Mouse (Mus musculus) gastrocnemius, postnatal 4 days (tissue): ENCODE data around the gene Mpv17l2. TPM values are rescaled to one million over a fixed set of nuclear protein-coding genes. Genes with fewer than 3 reads are reported as not detected.
A peak's percentile ranks its signal among the peaks of the same experiment; 100 is the strongest.

Experiments
- DNase-seq, 2 experiments: peaks; one replicate each; pipeline ENCODE4 v3.0.0; 2021 to 2022; ENCODE audit warnings: low spot score in 2 of 2, mixed read lengths in 2 of 2
- total RNA-seq, 2 experiments: library from RNA; stranded (reverse); gene quantifications; 2 replicates each; pipeline ENCODE4 v1.2.3; 2021

The Mpv17l2 gene
- total RNA-seq, 2 experiments from 2014 or later = 27.0 to 27.4 TPM

- DNase-seq = no peak
Measured at GRCm38 (mm10) chr8:70791294-70791701, 30.6 kb upstream of the Mpv17l2 start.

DNA sequence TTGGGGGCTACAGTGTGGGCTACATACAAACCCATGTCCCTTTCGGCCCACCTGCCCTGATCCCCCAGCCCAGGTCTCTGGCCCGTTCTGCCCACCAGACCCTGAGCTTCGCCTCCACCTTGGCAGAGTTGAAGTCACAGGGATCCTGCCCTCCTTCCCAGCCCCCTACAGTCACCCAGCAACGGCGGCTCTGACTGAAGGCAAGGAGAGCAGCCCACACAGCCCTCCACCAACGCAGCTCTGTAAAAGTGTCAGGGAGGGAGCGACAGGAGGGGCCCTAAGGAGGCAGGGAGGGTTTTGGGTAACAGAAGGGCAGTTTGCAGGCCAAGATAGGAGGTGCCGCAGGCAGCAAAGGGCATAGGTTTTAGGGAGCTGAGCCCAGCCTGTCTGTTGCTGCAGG lies 30.1 kb upstream of the Mpv17l2 start:
- no peak for DNase-seq

DNA sequence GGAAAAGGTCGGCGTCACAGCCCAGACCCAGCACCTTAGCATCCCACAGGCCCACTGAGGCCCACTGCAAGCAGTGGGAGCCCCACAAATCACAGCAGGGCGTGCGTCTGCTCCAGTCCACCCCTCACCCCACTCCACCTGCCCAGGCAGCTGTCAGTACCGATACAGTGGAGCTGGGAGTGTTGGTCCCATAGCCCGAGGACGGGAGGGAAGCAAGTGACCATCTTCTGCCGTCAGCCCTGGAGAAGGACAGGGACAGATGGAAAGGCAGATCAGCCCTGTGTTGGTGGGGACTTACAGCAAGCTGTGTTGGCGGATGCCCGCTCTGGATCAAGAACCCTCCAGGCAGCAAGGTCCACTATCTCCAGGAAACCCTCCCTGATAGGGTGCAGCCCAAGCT lies 28.3 kb upstream of the Mpv17l2 start:
- no peak for DNase-seq

DNA sequence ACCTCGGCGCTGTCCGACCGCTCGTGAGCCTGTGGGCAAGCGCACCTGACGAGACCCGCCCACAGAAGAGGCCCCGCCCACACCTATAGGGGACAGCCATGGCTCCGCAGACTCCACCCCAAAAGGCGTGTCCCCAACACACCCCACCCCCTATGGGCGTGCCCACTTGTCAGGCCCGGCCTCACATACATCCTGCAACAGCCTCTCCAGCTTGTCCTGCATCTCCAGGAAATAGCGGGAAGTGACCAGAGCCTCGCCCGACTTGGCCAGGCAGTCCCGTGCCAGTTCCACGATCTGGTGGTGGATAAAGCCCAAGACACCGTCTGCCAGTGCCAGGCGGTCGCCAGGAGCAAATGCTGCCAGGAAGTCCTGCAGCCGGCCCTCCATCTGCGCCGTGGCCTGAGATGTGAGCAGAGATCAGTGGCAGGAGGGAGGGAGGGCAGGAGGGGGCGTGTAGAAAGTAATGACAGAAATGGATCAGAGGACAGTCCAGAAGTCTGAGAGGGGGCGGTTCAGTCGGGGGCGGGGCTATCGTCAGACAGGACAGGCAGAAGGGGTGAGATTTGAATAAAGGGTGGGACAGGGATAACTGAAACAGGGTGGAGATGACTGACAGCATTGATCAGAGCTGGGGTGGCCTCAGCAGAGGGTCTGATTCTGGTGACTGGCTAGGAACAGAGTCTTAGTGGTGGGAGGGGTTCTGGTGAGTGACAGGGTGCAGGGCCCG lies 27.4 kb upstream of the Mpv17l2 start:
- peak in 1 of 2 experiments; percentile 14 for DNase-seq

- DNase-seq = no peak
Measured at GRCm38 (mm10) chr8:70787051-70787445, 26.3 kb upstream of the Mpv17l2 start.

DNA sequence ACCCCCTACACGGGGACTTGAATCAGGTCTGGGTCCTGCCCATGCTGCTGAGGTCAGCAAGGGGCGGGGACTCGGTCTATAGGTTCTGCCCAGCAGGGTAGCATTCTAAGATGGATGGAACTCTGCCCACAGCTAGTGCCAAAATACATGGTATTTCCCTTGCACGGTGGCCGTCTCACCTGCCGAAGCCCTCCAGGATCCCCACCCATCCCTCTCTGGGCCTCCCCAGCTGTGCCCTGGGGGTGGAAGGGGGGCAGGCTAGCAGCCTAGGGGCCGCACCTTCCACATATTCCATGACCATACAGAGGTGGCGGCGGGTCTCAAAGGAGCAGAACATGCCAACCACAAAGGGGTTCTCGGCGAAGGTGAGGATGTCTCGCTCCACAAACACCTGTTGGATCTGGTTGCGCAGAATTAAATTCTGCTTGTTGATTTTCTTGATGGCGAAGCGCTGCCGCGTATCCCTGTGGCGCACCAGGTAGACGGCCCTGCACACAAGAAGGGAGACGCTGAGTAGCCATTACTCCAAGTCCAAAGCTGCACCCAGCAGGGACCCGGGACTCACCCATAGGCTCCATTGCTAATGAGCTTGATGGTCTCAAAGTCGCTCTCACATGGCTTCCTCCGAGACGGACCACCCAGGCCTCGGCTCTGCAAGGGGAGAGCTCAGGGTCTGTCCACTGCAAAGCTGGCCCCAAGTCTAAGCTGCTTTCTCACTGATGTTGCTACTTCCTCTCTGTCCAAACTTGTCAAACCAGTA lies 25.7 kb upstream of the Mpv17l2 start:
- DNase-seq = no peak

GRCm38 (mm10) chr8:70780093-70780492 lies 19.3 kb upstream of the Mpv17l2 start:
- DNase-seq = no peak

DNA sequence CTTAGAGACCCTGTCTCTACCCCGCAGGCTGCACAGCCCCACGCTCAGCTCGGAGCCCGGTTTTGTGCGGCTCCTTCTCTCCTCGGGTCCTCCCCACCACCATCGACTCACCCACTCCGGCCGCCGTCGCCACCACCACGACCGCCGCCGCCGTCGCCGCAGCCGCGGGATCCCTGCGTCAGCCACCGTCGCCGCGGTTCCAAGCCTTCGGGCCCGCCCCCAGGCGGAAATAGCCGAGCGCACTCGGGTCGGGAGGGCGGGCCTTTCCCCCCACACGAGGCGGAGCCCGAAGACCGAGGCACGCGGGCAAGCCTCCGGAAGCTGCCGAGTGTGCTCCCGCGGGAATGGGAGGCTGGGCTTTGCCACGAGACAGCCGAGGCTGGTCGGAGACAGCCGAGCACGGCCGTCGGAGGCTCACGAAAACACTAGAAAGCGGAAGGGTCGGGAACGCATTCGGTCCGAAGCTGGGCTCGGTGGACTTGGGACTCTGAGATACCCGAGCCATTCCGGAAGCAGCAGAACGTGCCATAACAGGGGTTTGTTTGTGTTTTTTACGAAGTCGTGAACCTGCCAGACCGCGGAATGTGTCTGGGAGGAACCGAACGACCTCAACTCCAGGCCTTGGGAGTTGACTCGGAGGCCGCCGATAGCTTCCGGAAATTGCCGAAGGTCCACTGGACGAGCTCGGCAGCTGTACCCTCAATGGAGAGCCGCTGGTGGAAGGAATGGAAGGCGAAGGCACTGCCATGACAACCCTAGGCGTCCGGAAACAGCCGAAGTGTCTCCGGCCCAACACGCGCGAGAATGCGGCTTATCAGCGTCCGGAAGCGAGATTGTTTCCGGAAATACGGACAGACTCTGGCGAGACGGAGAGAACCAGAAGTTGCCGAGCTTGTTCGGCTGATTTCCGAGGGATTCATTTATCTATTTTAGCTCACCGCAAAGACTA lies 16.0 kb upstream of the Mpv17l2 start, which contains the start of gene Pik3r2:
Gene Pik3r2 (minus strand): TSS at position 218 of the 949 bp plus-strand sequence.
- DNase-seq = peak; percentile 99

- peak in 1 of 2 experiments; percentile 37 for DNase-seq
Measured at GRCm38 (mm10) chr8:70775851-70776495, 15.2 kb upstream of the Mpv17l2 start.

- peak in 1 of 2 experiments; percentile 53 for DNase-seq
Measured at GRCm38 (mm10) chr8:70775227-70775626, 14.5 kb upstream of the Mpv17l2 start.

DNA sequence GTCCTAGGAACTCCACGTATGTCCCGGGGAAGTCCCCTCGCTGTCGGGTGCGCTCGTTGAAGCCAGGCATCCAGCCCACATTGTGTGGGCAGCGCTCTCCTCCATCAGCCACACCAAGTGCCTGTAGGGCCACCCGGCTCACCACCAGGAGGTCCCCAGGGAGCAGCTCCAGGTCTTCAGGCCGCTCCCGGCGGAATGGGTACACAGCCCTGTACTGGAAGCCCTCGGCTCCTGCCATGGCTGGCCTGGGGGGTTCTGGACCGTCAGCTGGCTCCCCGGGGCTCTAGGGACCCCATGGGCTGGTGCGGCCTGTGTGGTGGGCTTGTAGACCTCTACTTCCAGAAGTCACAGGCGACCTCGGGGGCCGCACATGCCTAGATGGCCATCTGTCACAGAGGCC lies 14.0 kb upstream of the Mpv17l2 start:
- DNase-seq = peak in 1 of 2 experiments; percentile 37

- peak; percentile 83 to 92 for DNase-seq
Measured at GRCm38 (mm10) chr8:70773833-70774232, 13.1 kb upstream of the Mpv17l2 start.

- peak in 1 of 2 experiments; percentile 37 for DNase-seq
Measured at GRCm38 (mm10) chr8:70773410-70773809, 12.7 kb upstream of the Mpv17l2 start.

DNA sequence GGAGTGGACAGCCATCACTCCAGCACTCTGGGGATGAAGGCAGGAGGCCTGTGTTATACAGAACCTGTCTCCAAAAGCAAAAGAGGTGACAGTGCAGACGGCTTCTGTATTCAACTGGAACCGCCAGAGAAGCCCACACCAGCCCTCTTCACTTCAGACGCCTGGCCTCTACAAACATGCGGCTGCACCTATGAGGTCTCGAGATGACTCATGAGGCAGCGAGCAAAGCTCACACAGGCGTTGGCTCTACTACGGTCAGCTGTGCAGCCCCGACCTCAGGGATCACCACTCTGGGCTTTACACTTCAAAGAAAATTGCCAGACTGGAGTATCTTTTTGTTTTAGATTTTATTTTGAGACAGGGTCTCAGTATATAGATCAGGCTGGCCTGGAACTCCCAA lies 12.1 kb upstream of the Mpv17l2 start:
- no peak for DNase-seq

- peak in 1 of 2 experiments; percentile 16 for DNase-seq
Measured at GRCm38 (mm10) chr8:70772075-70772474, 11.3 kb upstream of the Mpv17l2 start.

GRCm38 (mm10) chr8:70771217-70771616 lies 10.5 kb upstream of the Mpv17l2 start:
- no peak for DNase-seq

DNA sequence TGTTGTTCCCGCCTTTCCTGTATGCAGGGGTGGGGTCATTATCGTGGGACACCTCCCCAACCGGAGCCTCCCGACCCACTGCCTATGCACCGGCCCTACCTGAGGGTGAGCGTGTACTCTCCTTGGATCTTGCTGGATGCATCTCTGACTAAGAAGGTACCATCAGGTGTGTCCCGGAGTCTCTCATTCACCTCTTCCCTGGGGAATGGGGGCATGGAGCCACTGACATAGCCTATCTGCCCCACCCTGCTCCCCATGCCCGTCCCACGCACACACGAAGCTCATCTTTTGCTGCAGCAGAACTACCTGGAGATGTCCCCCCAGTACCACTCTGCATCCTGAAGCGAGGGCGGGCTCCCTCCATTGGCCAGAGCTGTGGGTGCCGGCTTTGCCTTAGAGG lies 10.0 kb upstream of the Mpv17l2 start:
- DNase-seq = no peak

GRCm38 (mm10) chr8:70769858-70770257 lies 9.1 kb upstream of the Mpv17l2 start:
- DNase-seq = no peak

DNA sequence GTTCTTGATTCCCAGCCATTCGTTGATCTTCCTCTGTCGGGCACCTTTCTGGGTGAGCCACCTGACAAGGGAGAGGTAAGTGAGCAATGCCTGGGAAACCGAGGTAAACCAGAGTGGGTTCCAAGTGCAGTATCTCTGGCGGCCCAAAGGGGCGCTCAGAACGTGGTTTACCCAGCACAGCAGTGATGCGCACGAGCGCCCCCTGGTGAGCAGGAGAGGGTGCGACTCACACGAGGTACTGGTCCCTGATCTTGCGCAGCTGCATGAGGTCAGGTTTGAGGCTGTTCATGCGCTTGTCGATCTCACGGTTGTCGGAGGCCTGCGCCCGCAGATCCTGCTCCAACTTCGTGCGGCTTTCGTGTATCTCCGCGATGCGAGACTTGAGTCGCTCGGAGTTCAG lies 8.6 kb upstream of the Mpv17l2 start:
- DNase-seq = peak; percentile 96 to 97

DNA sequence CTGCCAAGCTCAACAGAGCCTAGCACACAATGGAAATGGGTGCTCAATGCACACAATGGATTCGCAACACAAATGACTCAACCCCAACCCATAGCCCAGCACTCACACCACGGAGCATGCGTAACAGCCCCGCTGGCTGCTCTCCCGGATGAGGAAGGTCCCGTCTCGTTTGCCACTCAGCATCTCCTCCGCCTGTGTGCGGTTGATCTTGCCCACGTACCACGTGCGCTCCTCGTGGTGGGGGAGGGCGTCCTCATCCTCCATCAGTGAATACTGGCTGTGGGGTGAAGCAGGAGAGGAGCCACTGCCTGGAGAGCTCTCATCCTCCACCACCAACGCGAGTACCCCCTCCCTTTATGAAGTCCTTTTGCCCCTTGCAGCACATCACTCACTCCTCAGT lies 8.2 kb upstream of the Mpv17l2 start:
- DNase-seq = peak in 1 of 2 experiments; percentile 36
